Mouse (Mus musculus) ES-E14 (cell line): ENCODE results near the gene Arl8a. TPM values are rescaled to one million over a fixed set of nuclear protein-coding genes. Genes with fewer than 3 reads are reported as not detected.

Experiments used
- DNase-seq: peaks from one replicate; pipeline ENCODE4 v3.0.0-alpha.2; 2013; ENCODE audit warnings: low read depth, low spot score
- H3K27ac ChIP-seq: 2 replicates; pipeline ENCODE4 v1.5.1; 2012; ENCODE audit warnings: low read depth, mild to moderate bottlenecking, low read length, moderate library complexity, mixed read lengths; ENCODE audit not compliant: poor library complexity, insufficient read depth, severe bottlenecking
- H3K36me3 ChIP-seq: 2 replicates; pipeline ENCODE4 v1.6.1; 2012; ENCODE audit warnings: mild to moderate bottlenecking, low read length, moderate library complexity, mixed read lengths; ENCODE audit not compliant: control insufficient read depth, poor library complexity, insufficient read depth, severe bottlenecking
- H3K4me1 ChIP-seq, 2 experiments: fragments of 150-350 bp in 1 of 2; sonication (generic) in 1 of 2; 2 replicates each; pipeline ENCODE4 v1.6.1; 2012; ENCODE audit warnings: low read length in 2 of 2, mild to moderate bottlenecking in 1 of 2, mixed read lengths in 1 of 2; ENCODE audit not compliant: control insufficient read depth in 2 of 2, insufficient read depth in 2 of 2, poor library complexity in 1 of 2
- H3K4me3 ChIP-seq, 2 experiments: fragments of 150-350 bp in 1 of 2; sonication (generic) in 1 of 2; 2 replicates each; pipeline ENCODE4 v1.5.1; 2012; ENCODE audit warnings: low read length in 2 of 2, low read depth in 1 of 2, mild to moderate bottlenecking in 1 of 2, mixed read lengths in 1 of 2; ENCODE audit not compliant: insufficient read depth in 1 of 2, poor library complexity in 1 of 2, severe bottlenecking in 1 of 2
- H3K9ac ChIP-seq: 2 replicates; pipeline ENCODE4 v1.6.1; 2012; ENCODE audit warnings: low read depth, mild to moderate bottlenecking, low read length, mixed read lengths; ENCODE audit not compliant: poor library complexity, insufficient read depth, severe bottlenecking
- H3K9me3 ChIP-seq: fragments of 150-350 bp; sonication (generic); 2 replicates; pipeline ENCODE4 v1.6.1; 2012; ENCODE audit warnings: low read depth, mild to moderate bottlenecking, low read length; ENCODE audit not compliant: control insufficient read depth, insufficient read depth
- CHD2 ChIP-seq: IDR thresholded peaks from 2 replicates; pipeline ENCODE4 v1.6.1; 2014; ENCODE audit warnings: mild to moderate bottlenecking, low read depth, low read length, inconsistent platforms
- HCFC1 ChIP-seq: IDR thresholded peaks from 2 replicates; pipeline ENCODE4 v1.6.1; 2012; ENCODE audit warnings: low read length, inconsistent platforms, borderline replicate concordance; ENCODE audit not compliant: insufficient read depth
- MAFK ChIP-seq: IDR thresholded peaks from 2 replicates; pipeline ENCODE4 v1.6.1; 2014; ENCODE audit warnings: mild to moderate bottlenecking, low read depth, low read length, inconsistent platforms; ENCODE audit not compliant: insufficient read depth
- ZC3H11A ChIP-seq: IDR thresholded peaks from 2 replicates; pipeline ENCODE4 v1.6.1; 2012; ENCODE audit warnings: low read depth, mild to moderate bottlenecking, inconsistent platforms, low read length, borderline replicate concordance
- ZNF384 ChIP-seq: IDR thresholded peaks from 2 replicates; pipeline ENCODE4 v1.6.1; 2012; ENCODE audit warnings: low read depth, low read length, inconsistent platforms
- in situ Hi-C, 2 experiments: fragments of 600-800 bp; cut with MboI; formaldehyde crosslinking; loops; one replicate each; pipeline ENCODE4 v1.15.1; 2025; ENCODE audit warnings: low sequenced_read_pairs in 2 of 2, inconsistent platforms in 1 of 2; ENCODE audit not compliant: unreplicated experiment in 2 of 2
- total RNA-seq: library from RNA; depleted of rRNA; stranded (reverse); fragments of 300-350 nt; gene quantifications from 2 replicates; pipeline ENCODE4 v1.2.3, GENCODE M21; 2012

Arl8a gene
- total RNA-seq, 1 experiment, result 17.5 TPM

- Histone ChIP-seq H3K9me3 (no peaks in the 10 kb centered on the region), H3K27ac (no peak overlapping the region), H3K4me3 (no peak overlapping the region), H3K4me1 (peaks cover 26 to 40% of the 10 kb centered on the region in 2 experiments), H3K36me3 (no peaks in the 10 kb centered on the region), H3K9ac (no peak overlapping the region)
- no peak for TF ChIP-seq ZC3H11A
- TF ChIP-seq ZNF384, result no peak
- no peak for TF ChIP-seq HCFC1
- TF ChIP-seq CHD2, result no peak
- TF ChIP-seq MAFK, result no peak
- no peak for DNase-seq
- in situ Hi-C loops, result no loop called here
Measured at GRCm38 (mm10) chr1:135195907-135196440, 49.4 kb downstream of the Arl8a start.

GRCm38 (mm10) chr1:135198412-135198811 is 51.8 kb downstream of the Arl8a start:
- H3K4me1 ChIP-seq, result peaks cover 26 to 40% of the 10 kb centered on the region in 2 experiments
- H3K4me3 ChIP-seq, result peak overlapping the region in 1 of 2 experiments; percentile 2; a peak in 1 of 4 replicates
- H3K36me3 ChIP-seq, result no peaks in the 10 kb centered on the region
- TF ChIP-seq ZC3H11A (no peak), HCFC1 (no peak), CHD2 (no peak), MAFK (no peak), ZNF384 (no peak)
- H3K9ac ChIP-seq, result peak overlapping the region; percentile 26; the same call in 1 of the 2 replicates
- no peak for DNase-seq
- H3K27ac ChIP-seq, result peak overlapping the region; percentile 88
- no peaks in the 10 kb centered on the region for H3K9me3 ChIP-seq
- in situ Hi-C loops, result no loop called here

- in situ Hi-C loops, result no loop called here
- H3K4me1 ChIP-seq, result peaks cover 23 to 40% of the 10 kb centered on the region in 2 experiments
- H3K36me3 ChIP-seq, result no peaks in the 10 kb centered on the region
- no peak overlapping the region for H3K9ac ChIP-seq
- H3K27ac ChIP-seq, result peak overlapping the region; percentile 88
- H3K4me3 ChIP-seq, result peak overlapping the region in 1 of 2 experiments; percentile 2; a peak in 1 of 4 replicates
- peak; percentile 95 for DNase-seq
- TF ChIP-seq ZNF384 (no peak), CHD2 (no peak), HCFC1 (no peak), ZC3H11A (no peak), MAFK (no peak)
- H3K9me3 ChIP-seq, result no peaks in the 10 kb centered on the region
Measured at GRCm38 (mm10) chr1:135199014-135199819, 52.6 kb downstream of the Arl8a start.

GRCm38 (mm10) chr1:135200400-135200799 is 53.8 kb downstream of the Arl8a start:
- Histone ChIP-seq H3K4me3 (no peak overlapping the region), H3K4me1 (peaks cover 25 to 45% of the 10 kb centered on the region in 2 experiments), H3K36me3 (no peaks in the 10 kb centered on the region), H3K9ac (no peak overlapping the region), H3K27ac (no peak overlapping the region; the same call in 1 of the 2 replicates), H3K9me3 (no peaks in the 10 kb centered on the region)
- no peak for DNase-seq
- in situ Hi-C loops, result no loop called here
- TF ChIP-seq HCFC1, result no peak
